Mouse (Mus musculus): ENCODE data around the gene 2210408I21Rik. TPM values are rescaled to one million over a fixed set of nuclear protein-coding genes. Genes with fewer than 3 reads are reported as not detected.

Gene 2210408I21Rik
- polyA plus RNA-seq, 1 experiment, result not detected

- TF ChIP-seq CTCF (IDR thresholded peaks at IDR 0.05; ENCODE audit: insufficient read depth, low read depth, low read length) (no peak), POLR2A (IDR thresholded peaks at IDR 0.05; ENCODE audit: insufficient read depth, low read depth, low read length) (no peak)
- Histone ChIP-seq H3K4me3 (ENCODE audit: insufficient read depth, low read depth, low read length) (no peak overlapping the region), H3K27ac (ENCODE audit: insufficient read depth, low read depth, low read length) (no peak overlapping the region), H3K4me1 (ENCODE audit: control insufficient read depth, insufficient read depth, low read length) (no peaks in the 10 kb centered on the region)
- 81% methylated on average over 3 of the region's 3 CpGs for WGBS
Measured at GRCm38 (mm10) chr13:77408530-77408929, 273.2 kb downstream of the 2210408I21Rik start.

- Histone ChIP-seq H3K4me3 (ENCODE audit: insufficient read depth, low read depth, low read length) (no peak overlapping the region), H3K27ac (ENCODE audit: insufficient read depth, low read depth, low read length) (no peak overlapping the region), H3K4me1 (ENCODE audit: control insufficient read depth, insufficient read depth, low read length) (no peaks in the 10 kb centered on the region)
- TF ChIP-seq CTCF (IDR thresholded peaks at IDR 0.05; ENCODE audit: insufficient read depth, low read depth, low read length) (no peak), POLR2A (IDR thresholded peaks at IDR 0.05; ENCODE audit: insufficient read depth, low read depth, low read length) (no peak)
- 84% methylated on average over 2 of the region's 2 CpGs for WGBS
Measured at GRCm38 (mm10) chr13:77409804-77410203, 274.5 kb downstream of the 2210408I21Rik start.

DNA sequence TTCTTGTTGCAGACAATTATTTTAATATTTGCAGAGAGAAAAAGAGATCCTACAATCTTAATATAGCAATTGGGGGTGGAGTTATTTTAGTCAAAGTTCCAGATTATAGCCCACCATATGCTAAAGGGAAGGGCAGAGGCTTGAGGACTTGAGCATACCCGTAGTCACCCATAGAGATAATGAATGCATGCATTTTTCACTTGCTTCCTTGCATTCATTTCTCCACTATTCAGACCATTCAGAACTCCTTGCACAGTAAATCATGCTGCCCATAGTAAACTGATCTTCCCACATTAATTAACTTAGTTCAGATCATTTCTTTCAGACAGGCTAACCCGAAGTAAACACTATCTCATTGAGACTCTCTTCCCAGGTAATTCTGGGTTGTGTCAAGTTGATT, 277.5 kb downstream of the 2210408I21Rik start:
- 43% methylated on average over 2 of the region's 2 CpGs for WGBS
- TF ChIP-seq POLR2A (IDR thresholded peaks at IDR 0.05; ENCODE audit: insufficient read depth, low read depth, low read length), result no peak
- no peak for TF ChIP-seq CTCF (IDR thresholded peaks at IDR 0.05; ENCODE audit: insufficient read depth, low read depth, low read length)
- H3K4me3 ChIP-seq (ENCODE audit: insufficient read depth, low read depth, low read length), result no peak overlapping the region
- H3K4me1 ChIP-seq (ENCODE audit: control insufficient read depth, insufficient read depth, low read length), result no peaks in the 10 kb centered on the region
- H3K27ac ChIP-seq (ENCODE audit: insufficient read depth, low read depth, low read length), result no peak overlapping the region

DNA sequence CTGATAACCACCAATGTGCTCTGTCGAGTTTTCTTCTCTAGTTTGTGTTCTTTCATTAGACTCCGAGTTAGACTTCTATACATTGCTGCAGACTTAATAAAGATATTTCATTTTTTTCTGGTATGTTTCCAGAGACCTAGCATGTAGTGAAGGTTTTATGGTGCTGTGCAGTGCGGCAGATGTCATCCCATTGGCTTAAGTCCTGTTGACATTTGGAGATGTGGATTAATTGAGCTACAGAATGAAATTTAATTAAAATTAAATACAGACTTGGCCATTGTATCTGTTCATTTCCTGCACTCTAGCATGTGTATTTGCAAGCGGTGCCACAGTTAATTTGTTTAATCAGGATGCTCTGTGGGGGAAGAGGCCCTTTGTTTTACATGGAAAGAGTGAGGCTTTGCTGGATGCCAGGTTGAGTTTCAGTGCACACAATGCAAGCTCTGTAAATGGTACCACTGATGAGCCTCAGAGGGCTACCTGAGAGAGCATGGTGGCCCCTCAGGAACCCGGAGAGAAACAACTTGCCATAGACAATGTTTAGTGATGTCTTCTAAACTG, 314.7 kb downstream of the 2210408I21Rik start:
- Histone ChIP-seq H3K27ac (ENCODE audit: insufficient read depth, low read depth, low read length) (no peak overlapping the region), H3K4me3 (ENCODE audit: insufficient read depth, low read depth, low read length) (no peak overlapping the region), H3K4me1 (ENCODE audit: control insufficient read depth, insufficient read depth, low read length) (no peaks in the 10 kb centered on the region)
- WGBS, result 77% methylated on average over 5 of the region's 5 CpGs
- TF ChIP-seq POLR2A (IDR thresholded peaks at IDR 0.05; ENCODE audit: insufficient read depth, low read depth, low read length) (no peak), CTCF (IDR thresholded peaks at IDR 0.05; ENCODE audit: insufficient read depth, low read depth, low read length) (no peak)

GRCm38 (mm10) chr13:77470093-77470621, 334.8 kb downstream of the 2210408I21Rik start:
- WGBS, result 28% methylated on average over 3 of the region's 3 CpGs

DNA sequence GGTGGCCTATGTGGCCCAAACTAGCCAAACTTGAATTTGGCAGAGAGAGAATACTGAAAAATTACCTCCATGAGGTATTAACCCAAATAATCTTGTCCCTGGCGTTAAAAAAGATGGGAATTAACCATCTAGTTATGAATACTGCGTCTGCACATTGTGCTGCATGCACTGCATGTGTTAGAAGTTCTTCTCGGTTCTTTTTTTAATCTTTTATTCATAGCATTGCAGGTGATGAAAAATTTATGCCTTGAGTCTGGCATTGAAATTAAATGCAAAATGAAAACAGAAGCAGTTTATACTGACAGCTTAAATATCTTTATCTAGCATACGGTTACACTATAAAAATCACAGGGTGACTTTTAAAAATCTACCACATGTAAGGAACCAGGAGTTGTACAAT, 341.1 kb downstream of the 2210408I21Rik start:
- Histone ChIP-seq H3K4me1 (ENCODE audit: control insufficient read depth, insufficient read depth, low read length) (no peaks in the 10 kb centered on the region), H3K4me3 (ENCODE audit: insufficient read depth, low read depth, low read length) (no peak overlapping the region), H3K27ac (ENCODE audit: insufficient read depth, low read depth, low read length) (no peak overlapping the region)
- WGBS, result 84% methylated on average over 4 of the region's 4 CpGs
- TF ChIP-seq CTCF (IDR thresholded peaks at IDR 0.05; ENCODE audit: insufficient read depth, low read depth, low read length), result no peak
- no peak for TF ChIP-seq POLR2A (IDR thresholded peaks at IDR 0.05; ENCODE audit: insufficient read depth, low read depth, low read length)

More at GRCm38 (mm10) chr13:77470093-77470621, 334.8 kb downstream of the 2210408I21Rik start:
- H3K27ac ChIP-seq (ENCODE audit: insufficient read depth, low read depth, low read length), result no peak overlapping the region
- no peak overlapping the region for H3K4me3 ChIP-seq (ENCODE audit: insufficient read depth, low read depth, low read length)
- H3K4me1 ChIP-seq (ENCODE audit: control insufficient read depth, insufficient read depth, low read length), result no peaks in the 10 kb centered on the region
- no peak for TF ChIP-seq CTCF (IDR thresholded peaks at IDR 0.05; ENCODE audit: insufficient read depth, low read depth, low read length)
- TF ChIP-seq POLR2A (IDR thresholded peaks at IDR 0.05; ENCODE audit: insufficient read depth, low read depth, low read length), result no peak

- Histone ChIP-seq H3K4me3 (ENCODE audit: insufficient read depth, low read depth, low read length) (no peak overlapping the region), H3K4me1 (ENCODE audit: control insufficient read depth, insufficient read depth, low read length) (no peaks in the 10 kb centered on the region), H3K27ac (ENCODE audit: insufficient read depth, low read depth, low read length) (no peak overlapping the region)
- 62% methylated on average over 6 of the region's 6 CpGs for WGBS
- TF ChIP-seq POLR2A (IDR thresholded peaks at IDR 0.05; ENCODE audit: insufficient read depth, low read depth, low read length) (no peak), CTCF (IDR thresholded peaks at IDR 0.05; ENCODE audit: insufficient read depth, low read depth, low read length) (no peak)
Measured at GRCm38 (mm10) chr13:77478425-77479119, 343.2 kb downstream of the 2210408I21Rik start.

DNA sequence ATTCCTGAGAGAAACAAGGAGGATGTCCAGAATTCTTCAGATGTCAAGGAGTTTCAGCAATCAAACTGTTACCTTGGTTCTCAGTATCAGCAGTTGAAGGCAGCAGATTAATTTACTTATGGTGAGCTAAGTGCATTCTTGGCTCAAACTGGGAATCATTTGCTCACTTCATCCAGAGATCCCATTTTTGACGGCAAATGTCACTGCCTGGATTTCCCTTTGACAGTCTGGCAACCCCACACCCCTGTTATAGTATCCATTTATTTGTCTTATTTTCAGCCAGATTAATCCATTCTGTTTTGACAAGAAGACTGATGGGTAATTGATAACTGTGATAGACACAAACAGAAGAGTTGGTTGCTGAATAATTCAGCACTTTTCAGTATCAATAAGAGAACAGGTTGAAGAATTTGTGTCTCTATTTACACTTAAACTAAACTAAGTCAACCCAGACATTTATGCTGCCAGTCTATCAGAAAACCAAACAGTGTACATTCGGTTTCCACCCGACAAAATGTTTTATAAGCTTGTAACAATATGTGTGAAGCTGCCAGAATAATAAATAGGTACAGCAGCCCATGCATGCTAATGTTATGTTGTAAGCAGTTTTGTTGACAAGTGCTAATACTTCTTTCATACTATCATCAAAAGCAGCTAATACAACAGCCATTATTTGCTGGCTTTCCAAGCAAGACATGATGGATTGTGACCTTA, 354.8 kb downstream of the 2210408I21Rik start:
- TF ChIP-seq POLR2A (IDR thresholded peaks at IDR 0.05; ENCODE audit: insufficient read depth, low read depth, low read length), result no peak
- TF ChIP-seq CTCF (IDR thresholded peaks at IDR 0.05; ENCODE audit: insufficient read depth, low read depth, low read length), result no peak
- no peak overlapping the region for H3K27ac ChIP-seq (ENCODE audit: insufficient read depth, low read depth, low read length)
- no peak overlapping the region for H3K4me3 ChIP-seq (ENCODE audit: insufficient read depth, low read depth, low read length)
- H3K4me1 ChIP-seq (ENCODE audit: control insufficient read depth, insufficient read depth, low read length), result no peaks in the 10 kb centered on the region
- WGBS, result 35% methylated on average over 3 of the region's 3 CpGs

DNA sequence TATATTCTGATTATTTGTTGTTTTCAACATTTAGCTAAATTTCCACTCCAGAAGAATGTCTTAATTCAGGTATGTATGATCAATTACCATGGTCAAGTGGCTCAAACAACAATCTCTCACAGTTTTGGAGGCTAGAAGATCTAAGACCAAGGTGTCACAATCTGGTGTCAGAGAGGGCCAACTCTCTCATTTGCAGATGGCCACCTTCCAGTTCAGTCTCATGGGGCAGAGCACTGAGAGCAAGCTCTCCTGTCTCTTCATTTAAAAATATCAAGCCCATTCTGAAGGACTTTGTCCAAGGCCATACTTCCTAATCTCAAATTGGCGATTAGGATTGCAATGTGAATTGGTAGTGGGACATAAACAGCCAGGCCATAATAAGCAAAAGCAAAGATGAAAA, 378.7 kb downstream of the 2210408I21Rik start:
- 91% methylated on average over 1 of the region's 1 CpGs for WGBS
- TF ChIP-seq CTCF (IDR thresholded peaks at IDR 0.05; ENCODE audit: insufficient read depth, low read depth, low read length), result no peak
- TF ChIP-seq POLR2A (IDR thresholded peaks at IDR 0.05; ENCODE audit: insufficient read depth, low read depth, low read length), result no peak
- Histone ChIP-seq H3K27ac (ENCODE audit: insufficient read depth, low read depth, low read length) (no peak overlapping the region), H3K4me3 (ENCODE audit: insufficient read depth, low read depth, low read length) (no peak overlapping the region), H3K4me1 (ENCODE audit: control insufficient read depth, insufficient read depth, low read length) (peaks cover 2% of the 10 kb centered on the region; the same call in 1 of the 2 replicates)
